Mouse (Mus musculus): Measurements from ENCODE around the gene Icmt.

The Icmt gene

GRCm38 (mm10) chr4:152339293-152339790, 42.3 kb downstream of the Icmt start:
- no peak for DNase-seq (ENCODE audit: low spot score)

- DNase-seq (ENCODE audit: low spot score), result no peak
Observed at GRCm38 (mm10) chr4:152340584-152341284, 43.7 kb downstream of the Icmt start.

- peak; percentile 17 for DNase-seq (ENCODE audit: low spot score)
Observed at GRCm38 (mm10) chr4:152343296-152343695, 46.3 kb downstream of the Icmt start.

- no peak for DNase-seq (ENCODE audit: low spot score)
Observed at GRCm38 (mm10) chr4:152344651-152345050, 47.6 kb downstream of the Icmt start.

GRCm38 (mm10) chr4:152345120-152345889, 48.3 kb downstream of the Icmt start:
- peak; percentile 71 for DNase-seq (ENCODE audit: low spot score)

GRCm38 (mm10) chr4:152349837-152350381, 52.9 kb downstream of the Icmt start:
- no peak for DNase-seq (ENCODE audit: low spot score)

DNA sequence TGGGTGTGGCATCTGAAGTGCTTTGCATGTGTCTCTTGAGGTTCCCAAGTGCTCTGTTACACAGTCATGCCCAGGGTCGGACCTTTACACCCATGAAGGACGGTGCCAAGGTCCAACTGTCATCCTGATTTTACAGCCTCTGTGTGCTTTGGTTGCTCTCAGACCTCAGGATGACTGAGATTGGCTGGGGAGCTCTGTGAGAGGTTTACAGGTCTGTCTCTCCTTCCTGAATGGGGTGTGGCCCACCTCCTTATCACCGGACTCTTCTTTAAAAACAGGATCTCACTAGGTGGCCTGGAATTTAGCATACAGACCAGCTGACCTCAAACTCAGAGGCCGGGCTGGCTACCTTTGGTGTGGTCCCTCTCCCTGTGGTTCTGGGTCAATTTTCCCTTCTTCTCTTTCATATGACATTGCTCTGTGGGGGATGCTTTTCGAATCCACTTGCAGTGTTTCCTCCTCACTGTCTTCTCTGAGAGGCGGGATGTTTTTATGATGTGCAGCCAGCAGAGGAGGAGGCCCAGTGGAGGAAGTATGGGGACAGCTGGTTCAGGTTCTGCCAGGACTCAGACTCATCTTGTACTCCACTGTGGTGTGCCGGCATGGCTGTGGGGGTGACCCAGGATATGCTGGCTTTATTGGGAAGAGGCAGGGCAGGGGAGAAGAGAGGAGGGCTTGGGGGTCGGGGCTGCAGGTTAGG, 53.8 kb downstream of the Icmt start:
- no peak for DNase-seq (ENCODE audit: low spot score)

DNA sequence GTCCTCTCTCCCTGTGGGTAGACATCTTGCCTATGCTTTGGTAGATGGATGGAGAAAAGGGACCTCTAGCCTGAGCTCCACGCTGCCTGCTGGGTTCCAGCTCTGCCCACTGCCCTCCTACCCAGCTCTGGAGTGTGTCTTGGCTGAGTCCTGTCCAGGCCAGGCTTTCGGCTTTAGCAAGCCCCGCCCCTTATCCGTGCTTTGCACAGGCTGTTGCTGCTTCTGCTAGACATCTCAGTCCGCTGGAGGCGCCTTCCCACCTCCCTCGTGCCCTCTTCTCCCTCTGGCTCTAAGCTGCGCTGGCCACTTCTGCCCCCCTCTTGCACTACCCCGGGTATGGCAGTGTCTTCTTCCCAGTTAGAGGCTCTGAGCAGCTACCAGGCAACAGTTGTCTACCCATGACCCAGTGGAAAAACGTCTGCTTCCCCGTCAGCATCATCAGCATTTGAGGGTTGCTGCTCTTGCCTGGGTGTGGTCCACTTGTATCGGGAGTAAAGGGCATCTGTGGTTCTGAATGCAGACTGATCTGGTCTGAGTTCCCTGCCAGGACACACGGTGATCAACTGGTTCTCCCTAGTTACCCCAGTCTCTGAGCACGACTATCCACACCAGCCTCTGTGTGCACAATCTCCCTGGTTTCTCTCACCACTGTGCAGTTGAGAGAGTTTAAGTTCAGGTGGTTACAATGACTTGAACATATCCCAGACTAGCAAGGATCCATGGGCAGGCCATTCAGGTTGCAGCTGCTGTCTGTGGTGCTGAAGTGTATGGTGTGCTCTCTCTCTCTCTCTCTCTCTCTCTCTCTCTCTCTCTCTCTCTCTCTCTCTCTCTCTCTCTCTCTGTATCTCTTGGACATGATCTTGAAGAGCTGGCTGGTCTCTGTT, 54.6 kb downstream of the Icmt start:
- DNase-seq (ENCODE audit: low spot score), result no peak

DNA sequence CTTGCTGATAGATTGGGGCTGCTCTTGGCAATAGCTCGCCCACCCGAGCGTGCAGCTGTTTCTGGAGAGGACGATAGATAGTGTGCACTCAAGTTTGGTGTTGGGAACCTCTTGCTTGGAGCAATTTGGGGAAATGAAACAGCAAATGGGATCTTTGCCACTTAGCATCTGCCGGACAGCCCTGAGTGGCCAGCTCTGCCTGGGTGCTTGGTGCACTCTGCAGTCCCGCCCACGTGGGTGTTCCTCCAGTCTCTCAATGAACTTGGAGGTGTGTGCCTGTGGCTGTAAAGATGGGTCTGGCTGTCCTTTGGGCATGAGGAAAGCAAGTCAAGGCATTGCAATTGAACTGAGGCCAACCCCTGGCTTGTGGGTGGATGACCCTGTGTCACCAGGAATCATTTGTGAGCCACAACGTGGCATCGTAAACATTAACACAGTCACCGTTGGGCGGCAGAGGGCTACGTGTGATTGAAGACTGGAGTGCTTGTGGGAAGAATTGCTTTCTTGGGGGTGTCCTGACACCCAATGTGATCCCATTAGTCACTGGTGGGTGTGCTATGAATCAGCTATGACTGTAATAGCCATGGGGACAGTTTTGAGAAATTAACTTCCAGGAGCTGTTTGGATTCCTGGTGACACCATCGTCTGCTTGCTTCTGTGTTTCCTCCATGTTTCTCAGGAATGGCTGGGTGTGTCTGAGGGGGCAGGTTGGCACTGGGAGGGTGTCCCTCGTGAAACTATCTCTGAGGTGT, 57.0 kb downstream of the Icmt start:
- no peak for DNase-seq (ENCODE audit: low spot score)

DNA sequence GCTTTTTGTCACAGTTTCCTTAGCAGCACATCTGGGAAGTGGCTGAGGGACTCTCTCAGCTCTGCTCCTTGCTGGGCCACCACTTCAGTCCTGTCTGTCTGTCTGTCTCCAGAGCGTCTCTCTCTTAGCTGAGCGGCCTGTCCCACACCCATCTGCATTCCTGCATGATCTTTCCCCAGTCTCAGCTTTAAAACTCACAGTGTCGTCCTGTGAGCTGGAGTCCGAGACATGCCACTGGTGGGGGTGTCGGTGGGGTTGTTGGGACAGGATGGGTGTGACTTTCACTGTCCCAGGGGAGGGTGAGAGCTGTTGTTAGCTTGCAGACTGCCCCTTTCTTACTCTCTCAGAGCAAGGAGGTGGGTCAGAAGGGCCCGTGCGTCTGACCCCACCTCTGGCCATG, 58.6 kb downstream of the Icmt start:
- no peak for DNase-seq (ENCODE audit: low spot score)
